Mouse (Mus musculus) MEL (cell line): ENCODE results near the gene Grb10. TPM values are rescaled to one million over a fixed set of nuclear protein-coding genes. Genes with fewer than 3 reads are reported as not detected.

ENCODE experiments used
- DNase-seq: peaks from one replicate; pipeline ENCODE4 v3.0.0; 2011; ENCODE audit warnings: low read depth, low spot score
- H3K27ac ChIP-seq: 2 replicates; pipeline ENCODE4 v1.5.1; 2012; ENCODE audit warnings: low read depth, mild to moderate bottlenecking, control low read depth, low read length, moderate library complexity; ENCODE audit not compliant: control insufficient read depth
- H3K27me3 ChIP-seq, 2 experiments: fragments of 150-350 bp in 1 of 2; sonication (generic) in 1 of 2; 2 replicates each; pipeline ENCODE4 v1.6.1; 2012; ENCODE audit warnings: low read length in 2 of 2, mild to moderate bottlenecking in 2 of 2, improper control_type of control experiment in 1 of 2, moderate library complexity in 1 of 2; ENCODE audit not compliant: insufficient read depth in 2 of 2, control insufficient read depth in 1 of 2
- H3K36me3 ChIP-seq, 2 experiments: 2 replicates each; pipeline ENCODE4 v1.6.1; 2012 to 2014; ENCODE audit warnings: low read length in 2 of 2, improper control_type of control experiment in 1 of 2, inconsistent platforms in 1 of 2, mild to moderate bottlenecking in 1 of 2; ENCODE audit not compliant: insufficient read depth in 2 of 2, control insufficient read depth in 1 of 2
- H3K4me1 ChIP-seq, 2 experiments: fragments of 150-350 bp in 1 of 2; sonication (generic) in 1 of 2; 2 replicates each; pipeline ENCODE4 v1.6.1; 2012; ENCODE audit warnings: low read length in 2 of 2, improper control_type of control experiment in 1 of 2, mild to moderate bottlenecking in 1 of 2; ENCODE audit not compliant: insufficient read depth in 2 of 2, control insufficient read depth in 1 of 2
- H3K4me3 ChIP-seq, 2 experiments: fragments of 150-350 bp in 1 of 2; sonication (generic) in 1 of 2; 2 replicates each; pipeline ENCODE4 v1.5.1; 2012; ENCODE audit warnings: low read depth in 2 of 2, low read length in 2 of 2, mild to moderate bottlenecking in 2 of 2, moderate library complexity in 2 of 2, control low read depth in 1 of 2, improper control_type of control experiment in 1 of 2; ENCODE audit not compliant: control insufficient read depth in 1 of 2, insufficient read depth in 1 of 2
- H3K79me2 ChIP-seq: 2 replicates; pipeline ENCODE4 v1.6.1; 2012; ENCODE audit warnings: mild to moderate bottlenecking, low read length, moderate library complexity; ENCODE audit not compliant: control insufficient read depth, poor library complexity, insufficient read depth
- H3K9ac ChIP-seq: 2 replicates; pipeline ENCODE4 v1.6.1; 2012; ENCODE audit warnings: low read depth, mild to moderate bottlenecking, control low read depth, low read length, moderate library complexity; ENCODE audit not compliant: control insufficient read depth, poor library complexity, severe bottlenecking
- H3K9me3 ChIP-seq: fragments of 150-350 bp; sonication (generic); replicated peaks from 2 replicates; pipeline ENCODE4 v1.6.1; 2012; ENCODE audit warnings: mild to moderate bottlenecking, low read length, improper control_type of control experiment, moderate library complexity; ENCODE audit not compliant: insufficient read depth
- CHD1 ChIP-seq: IDR thresholded peaks from 2 replicates; pipeline ENCODE4 v1.6.1; 2012; ENCODE audit warnings: low read depth, mild to moderate bottlenecking, inconsistent platforms, low read length, improper control_type of control experiment
- CHD2 ChIP-seq: IDR thresholded peaks from 2 replicates; pipeline ENCODE4 v1.6.1; 2011; ENCODE audit warnings: low read length, improper control_type of control experiment
- CTCF ChIP-seq, 3 experiments: IDR thresholded peaks in 2 of 3; conservative IDR thresholded peaks in 1 of 3; 2 replicates each; pipeline ENCODE4 v1.5.1; 2011 to 2012; ENCODE audit warnings: low read length in 3 of 3, low read depth in 2 of 3, mild to moderate bottlenecking in 2 of 3, improper control_type of control experiment in 1 of 3, inconsistent platforms in 1 of 3, mixed read lengths in 1 of 3, moderate library complexity in 1 of 3; ENCODE audit not compliant: control insufficient read depth in 1 of 3, insufficient read depth in 1 of 3, poor library complexity in 1 of 3, severe bottlenecking in 1 of 3
- E2F4 ChIP-seq: IDR thresholded peaks from 2 replicates; pipeline ENCODE4 v1.6.1; 2011; ENCODE audit warnings: low read depth, low read length, improper control_type of control experiment, borderline replicate concordance
- GABPA ChIP-seq: IDR thresholded peaks from 2 replicates; pipeline ENCODE4 v1.6.1; 2012; ENCODE audit warnings: low read depth, mild to moderate bottlenecking, inconsistent platforms, low read length, improper control_type of control experiment, moderate library complexity
- JUND ChIP-seq: IDR thresholded peaks from 2 replicates; pipeline ENCODE4 v1.6.1; 2011; ENCODE audit warnings: low read depth, mild to moderate bottlenecking, improper control_type of control experiment, low read length
- KAT2A ChIP-seq: conservative IDR thresholded peaks from 2 replicates; pipeline ENCODE4 v1.6.1; 2012; ENCODE audit warnings: low read depth, low read length, improper control_type of control experiment, inconsistent platforms
- MYB ChIP-seq: IDR thresholded peaks from 2 replicates; pipeline ENCODE4 v1.6.1; 2011; ENCODE audit warnings: mild to moderate bottlenecking, low read depth, low read length, improper control_type of control experiment
- MYC ChIP-seq: IDR thresholded peaks from 2 replicates; pipeline ENCODE4 v1.6.1; 2011; ENCODE audit warnings: low read depth, mild to moderate bottlenecking, low read length, improper control_type of control experiment, moderate library complexity
- POLR2A ChIP-seq, 2 experiments: IDR thresholded peaks; 2 replicates each; pipeline ENCODE4 v1.6.1; 2011 to 2012; ENCODE audit warnings: low read length in 2 of 2, mild to moderate bottlenecking in 2 of 2, control low read depth in 1 of 2, improper control_type of control experiment in 1 of 2, low read depth in 1 of 2, moderate library complexity in 1 of 2; ENCODE audit not compliant: control insufficient read depth in 1 of 2, insufficient read depth in 1 of 2, poor library complexity in 1 of 2
- POLR2AphosphoS5 ChIP-seq: IDR thresholded peaks from 2 replicates; pipeline ENCODE4 v1.6.1; 2012; ENCODE audit warnings: low read depth, borderline replicate concordance, mild to moderate bottlenecking, inconsistent platforms, low read length, moderate library complexity, mixed read lengths
- RAD21 ChIP-seq: IDR thresholded peaks from 2 replicates; pipeline ENCODE4 v1.6.1; 2011; ENCODE audit warnings: mild to moderate bottlenecking, low read depth, low read length, improper control_type of control experiment
- RCOR1 ChIP-seq: IDR thresholded peaks from 2 replicates; pipeline ENCODE4 v1.6.1; 2012; ENCODE audit warnings: low read depth, mild to moderate bottlenecking, inconsistent platforms, low read length, improper control_type of control experiment
- SMC3 ChIP-seq: IDR thresholded peaks from 2 replicates; pipeline ENCODE4 v1.6.1; 2011; ENCODE audit warnings: low read depth, low read length, improper control_type of control experiment
- TAL1 ChIP-seq: IDR thresholded peaks from 2 replicates; pipeline ENCODE4 v1.6.1; 2012; ENCODE audit warnings: mild to moderate bottlenecking, inconsistent platforms, low read length, moderate library complexity, mixed read lengths
- USF2 ChIP-seq, 2 experiments: IDR thresholded peaks; 2 replicates each; pipeline ENCODE4 v1.6.1; 2011 to 2012; ENCODE audit warnings: improper control_type of control experiment in 2 of 2, low read length in 2 of 2, borderline replicate concordance in 1 of 2, inconsistent platforms in 1 of 2, low read depth in 1 of 2, mild to moderate bottlenecking in 1 of 2; ENCODE audit not compliant: insufficient read depth in 1 of 2
- polyA plus RNA-seq, 2 experiments: library from polyadenylated mRNA; stranded (reverse) in 1 of 2; unstranded in 1 of 2; fragments of >175 nt in 1 of 2; fragments of >200 nt in 1 of 2; gene quantifications; 2 replicates each; pipeline versions ENCODE4 v1.2.1 to v1.2.4; 2012; ENCODE audit warnings: low replicate concordance in 2 of 2, low read depth in 1 of 2; ENCODE audit not compliant: insufficient read length in 2 of 2, insufficient read depth in 1 of 2, missing spikeins in 1 of 2
- total RNA-seq: library from RNA; depleted of rRNA; stranded (reverse); fragments of 300-350 nt; gene quantifications from 2 replicates; pipeline ENCODE4 v1.2.3, GENCODE M21; 2012

Grb10 gene
- total and polyA plus RNA-seq, 3 experiments, result not detected

- no peaks in the 10 kb centered on the region for H3K4me1 ChIP-seq
- no peaks in the 10 kb centered on the region for H3K9me3 ChIP-seq
- no peaks in the 10 kb centered on the region for H3K36me3 ChIP-seq
- no peaks in the 10 kb centered on the region for H3K79me2 ChIP-seq
- no peak overlapping the region for H3K27ac ChIP-seq
- no peak overlapping the region for H3K4me3 ChIP-seq
- H3K9ac ChIP-seq, result no peak overlapping the region
- no peak for DNase-seq
- TF ChIP-seq CHD1 (no peak), CHD2 (no peak), USF2 (IDR thresholded peaks at IDR 0.05; ENCODE audit: borderline replicate concordance in 1 of 2, insufficient read depth in 1 of 2, low read depth in 1 of 2, low read length in 2 of 2) (no peak), RCOR1 (no peak), E2F4 (no peak), CTCF (IDR thresholded peaks at IDR 0.05 in 2 of 3, conservative IDR thresholded peaks at IDR 0.05 in 1 of 3; ENCODE audit: control insufficient read depth in 1 of 3, insufficient read depth in 1 of 3, low read depth in 2 of 3, low read length in 3 of 3, poor library complexity in 1 of 3, severe bottlenecking in 1 of 3) (no peak), TAL1 (no peak), MYC (no peak), POLR2AphosphoS5 (no peak), POLR2A (IDR thresholded peaks at IDR 0.05; ENCODE audit: control insufficient read depth in 1 of 2, insufficient read depth in 1 of 2, low read depth in 1 of 2, low read length in 2 of 2, poor library complexity in 1 of 2) (no peak), RAD21 (no peak)
- H3K27me3 ChIP-seq, result no peaks in the 10 kb centered on the region
Measured at GRCm38 (mm10) chr11:12048547-12049327, 10.3 kb upstream of the Grb10 start.

- Histone ChIP-seq H3K9ac (no peak overlapping the region), H3K4me1 (no peaks in the 10 kb centered on the region), H3K4me3 (no peak overlapping the region), H3K36me3 (no peaks in the 10 kb centered on the region), H3K27me3 (no peaks in the 10 kb centered on the region), H3K9me3 (no peaks in the 10 kb centered on the region), H3K27ac (no peak overlapping the region), H3K79me2 (no peaks in the 10 kb centered on the region)
- DNase-seq, result no peak
- no peak for TF ChIP-seq JUND
- no peak for TF ChIP-seq POLR2AphosphoS5
Measured at GRCm38 (mm10) chr11:12048135-12048534, 9.7 kb upstream of the Grb10 start.

- Histone ChIP-seq H3K27ac (no peak overlapping the region), H3K27me3 (no peaks in the 10 kb centered on the region), H3K4me3 (no peak overlapping the region), H3K4me1 (no peaks in the 10 kb centered on the region), H3K79me2 (no peaks in the 10 kb centered on the region), H3K9ac (no peak overlapping the region), H3K36me3 (no peaks in the 10 kb centered on the region), H3K9me3 (no peaks in the 10 kb centered on the region)
- no peak for TF ChIP-seq SMC3
- no peak for TF ChIP-seq KAT2A
- no peak for TF ChIP-seq GABPA
- TF ChIP-seq MYB, result no peak
- DNase-seq, result no peak
Measured at GRCm38 (mm10) chr11:12044245-12044644, 5.8 kb upstream of the Grb10 start.
